Mouse (Mus musculus): ENCODE data around the gene Mpdu1.
"Not testable (repeated sequence)": the region's sequence is repeated elsewhere in the genome, so short reads cannot be mapped to it uniquely, and the experiment has no call there.

The Mpdu1 gene

GRCm38 (mm10) chr11:69662213-69662966 is at the start of gene Mpdu1:
Gene Mpdu1, minus strand, starts transcription at chr11:69662642.
- DNase-seq, result peak; percentile 97 to 99

- no peak for DNase-seq
Measured at GRCm38 (mm10) chr11:69711082-69711481, 48.6 kb upstream of the Mpdu1 start.

- no peak for DNase-seq
Measured at GRCm38 (mm10) chr11:69710470-69710869, 48.0 kb upstream of the Mpdu1 start.

- DNase-seq, result no peak
Measured at GRCm38 (mm10) chr11:69709554-69710446, 47.4 kb upstream of the Mpdu1 start.

GRCm38 (mm10) chr11:69708614-69709265 is 46.3 kb upstream of the Mpdu1 start:
- no peak for DNase-seq

GRCm38 (mm10) chr11:69707873-69708381 is 45.5 kb upstream of the Mpdu1 start:
- no peak for DNase-seq

DNA sequence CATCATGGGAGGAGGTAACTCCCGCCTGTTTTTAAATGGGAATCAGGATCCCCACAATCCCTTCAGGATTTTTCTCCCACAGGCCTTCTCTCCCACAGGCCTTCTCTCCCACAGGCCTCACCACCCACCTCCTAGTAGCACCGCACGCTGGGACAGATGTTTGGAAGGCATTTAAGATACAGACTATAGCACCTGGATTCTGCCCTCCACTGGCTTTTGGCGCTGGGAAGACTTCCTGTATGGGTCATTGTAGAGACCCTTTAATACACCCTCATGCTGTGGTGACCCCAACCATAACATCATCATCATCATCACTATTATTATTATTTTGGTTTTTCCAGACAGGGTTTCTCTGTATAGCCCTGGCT is 45.0 kb upstream of the Mpdu1 start:
- no peak for DNase-seq

DNA sequence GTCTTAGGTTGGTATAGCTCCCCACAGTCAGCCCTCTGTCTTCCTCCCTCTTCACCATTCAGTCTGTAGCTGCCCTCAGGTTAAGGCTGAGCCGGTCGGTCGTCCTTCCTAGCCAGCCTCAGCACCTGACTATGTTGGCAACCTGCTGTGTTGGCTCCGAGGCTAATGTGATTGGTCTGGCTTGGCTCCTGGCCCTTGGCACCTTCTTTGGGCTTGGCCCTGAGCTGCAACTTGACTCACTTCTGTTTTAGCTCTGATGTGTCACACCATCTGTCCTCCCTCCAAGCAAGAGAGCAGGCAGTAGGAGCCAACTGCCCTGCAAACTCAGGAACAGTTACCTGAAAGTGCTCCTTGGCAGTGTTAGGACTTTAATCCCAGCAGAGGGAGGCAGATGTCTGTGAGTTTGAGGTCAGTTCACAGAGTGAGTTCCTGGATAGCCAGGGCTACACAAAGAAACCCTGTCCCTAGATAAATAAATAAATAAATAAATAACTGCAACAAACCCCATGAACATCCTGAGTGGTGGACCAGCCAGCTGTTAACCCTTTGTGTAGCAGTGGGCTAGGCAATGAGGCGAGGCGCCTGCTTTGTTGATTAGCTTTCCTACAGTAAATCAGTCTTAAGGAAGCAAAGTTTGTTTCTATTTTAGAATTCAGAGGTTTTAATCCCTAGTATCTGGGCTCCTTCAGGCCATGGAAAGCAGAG is 44.5 kb upstream of the Mpdu1 start:
- DNase-seq, result peak in 1 of 2 experiments; percentile 41

DNA sequence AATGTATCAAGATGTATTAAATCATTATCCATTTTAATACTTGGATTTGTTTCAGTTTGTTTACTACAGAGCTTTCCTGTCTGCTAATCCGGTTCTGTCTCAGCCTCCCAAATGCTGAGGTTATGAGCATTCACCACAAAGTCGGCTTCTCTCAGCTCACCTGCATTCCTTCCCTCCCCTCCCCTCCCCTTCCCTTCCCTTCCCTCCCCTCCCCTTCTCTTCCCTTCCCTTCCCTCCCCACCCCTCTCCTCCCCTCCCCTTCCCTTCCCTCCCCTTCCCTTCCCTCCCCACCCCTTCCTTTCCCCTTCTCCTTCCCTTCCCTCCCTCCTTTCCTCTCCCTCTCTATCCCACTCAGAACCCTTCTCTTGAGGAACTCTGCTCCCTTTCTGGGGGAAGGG is 42.2 kb upstream of the Mpdu1 start:
- no peak for DNase-seq

DNA sequence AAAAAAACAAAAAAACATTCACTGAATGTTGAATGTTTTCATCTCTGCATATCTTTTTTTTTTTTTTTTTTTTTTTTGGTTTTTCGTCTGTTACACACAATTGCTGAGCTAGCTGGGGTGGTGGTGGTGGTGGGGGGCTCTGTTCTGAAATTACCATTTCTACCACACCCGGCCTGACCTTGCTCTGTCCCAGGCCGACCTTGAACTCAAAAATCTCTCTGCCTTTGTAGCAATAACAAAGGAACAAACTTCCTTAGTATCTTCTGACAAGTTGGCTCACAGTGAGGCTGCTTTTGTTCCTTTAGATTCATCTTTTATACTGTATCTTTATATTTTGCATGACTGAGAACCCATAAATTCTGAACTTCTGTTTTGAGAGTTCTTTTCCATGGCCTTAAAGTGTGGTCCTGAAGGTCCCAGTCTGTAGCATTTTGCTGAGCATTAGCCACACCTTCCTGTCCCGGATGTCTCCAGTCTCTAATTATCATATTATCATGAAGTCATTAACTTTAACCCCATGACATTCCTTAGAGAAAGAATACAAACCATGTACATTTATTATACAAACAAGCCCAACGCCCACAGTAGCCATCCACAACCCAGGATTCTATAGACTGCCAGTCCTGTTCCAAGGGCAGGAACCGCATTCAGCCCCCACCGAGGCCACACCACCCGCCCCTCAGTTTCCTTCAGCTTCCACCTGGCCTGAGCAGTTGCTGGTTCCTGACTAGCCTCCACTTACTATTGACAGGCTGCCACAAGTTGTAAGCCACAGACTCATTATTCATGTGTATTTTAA is 41.6 kb upstream of the Mpdu1 start:
- DNase-seq, result no peak

- not testable (repeated sequence) for DNase-seq
Measured at GRCm38 (mm10) chr11:69703381-69703780, 40.9 kb upstream of the Mpdu1 start.

GRCm38 (mm10) chr11:69702886-69703285 is 40.4 kb upstream of the Mpdu1 start:
- not testable (repeated sequence) for DNase-seq

DNA sequence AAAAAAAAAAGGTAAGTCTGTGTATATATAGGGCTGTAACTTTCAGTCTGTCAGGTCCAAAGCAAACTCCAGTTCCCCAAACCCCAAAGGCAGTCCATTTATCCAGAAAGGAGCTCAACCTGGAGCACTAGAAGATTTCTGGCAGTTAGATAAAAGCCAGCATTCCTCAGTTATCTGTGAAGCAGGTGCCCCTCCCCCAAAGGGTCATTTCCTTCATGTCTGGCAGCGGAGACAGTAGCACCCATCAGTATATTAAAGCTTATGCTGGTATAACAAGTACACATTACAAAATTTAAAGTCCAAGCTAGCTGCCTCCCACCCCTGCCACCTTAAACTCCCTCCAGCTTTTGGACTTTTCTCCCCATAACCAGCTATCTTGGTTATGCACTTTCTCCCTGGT is 37.2 kb upstream of the Mpdu1 start:
- DNase-seq, result no peak

DNA sequence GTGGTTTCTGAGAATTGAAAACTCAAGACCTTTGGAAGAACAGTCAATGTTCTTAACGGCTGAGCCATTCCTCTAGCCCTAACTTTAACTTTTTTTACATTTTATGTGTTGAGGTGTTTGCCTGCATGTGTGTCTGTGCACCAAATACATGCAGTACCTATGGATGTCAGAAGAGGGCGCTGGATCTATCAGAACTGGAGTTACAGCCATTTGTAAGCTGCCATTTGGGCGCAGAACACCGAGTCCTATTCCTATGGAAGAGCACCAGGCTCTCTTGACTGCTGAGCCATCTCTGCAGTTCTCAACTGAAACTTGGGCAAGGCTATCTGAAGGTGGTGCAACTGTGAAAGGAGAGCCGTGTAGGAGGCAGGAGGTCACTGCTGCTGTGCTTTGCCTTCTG is 36.1 kb upstream of the Mpdu1 start:
- DNase-seq, result no peak

DNA sequence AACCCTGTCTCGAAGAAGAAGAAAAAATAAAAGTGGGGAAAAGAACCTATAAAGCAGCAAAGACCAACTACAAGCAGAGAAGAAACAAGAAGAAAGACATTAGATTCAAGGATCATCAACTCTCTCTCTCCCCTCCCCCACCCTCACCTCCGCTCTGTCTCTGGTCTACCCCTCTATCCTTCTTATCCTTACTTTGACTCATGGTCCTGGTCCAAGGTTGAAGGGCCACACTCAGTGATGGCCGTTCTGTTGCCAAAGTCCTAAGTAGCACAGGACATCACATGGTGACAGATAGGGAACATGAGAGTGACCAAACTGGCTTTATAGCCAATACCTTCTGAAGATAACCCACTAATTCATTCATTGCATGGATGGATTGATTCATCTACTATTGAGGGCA is 35.0 kb upstream of the Mpdu1 start:
- DNase-seq, result no peak

DNA sequence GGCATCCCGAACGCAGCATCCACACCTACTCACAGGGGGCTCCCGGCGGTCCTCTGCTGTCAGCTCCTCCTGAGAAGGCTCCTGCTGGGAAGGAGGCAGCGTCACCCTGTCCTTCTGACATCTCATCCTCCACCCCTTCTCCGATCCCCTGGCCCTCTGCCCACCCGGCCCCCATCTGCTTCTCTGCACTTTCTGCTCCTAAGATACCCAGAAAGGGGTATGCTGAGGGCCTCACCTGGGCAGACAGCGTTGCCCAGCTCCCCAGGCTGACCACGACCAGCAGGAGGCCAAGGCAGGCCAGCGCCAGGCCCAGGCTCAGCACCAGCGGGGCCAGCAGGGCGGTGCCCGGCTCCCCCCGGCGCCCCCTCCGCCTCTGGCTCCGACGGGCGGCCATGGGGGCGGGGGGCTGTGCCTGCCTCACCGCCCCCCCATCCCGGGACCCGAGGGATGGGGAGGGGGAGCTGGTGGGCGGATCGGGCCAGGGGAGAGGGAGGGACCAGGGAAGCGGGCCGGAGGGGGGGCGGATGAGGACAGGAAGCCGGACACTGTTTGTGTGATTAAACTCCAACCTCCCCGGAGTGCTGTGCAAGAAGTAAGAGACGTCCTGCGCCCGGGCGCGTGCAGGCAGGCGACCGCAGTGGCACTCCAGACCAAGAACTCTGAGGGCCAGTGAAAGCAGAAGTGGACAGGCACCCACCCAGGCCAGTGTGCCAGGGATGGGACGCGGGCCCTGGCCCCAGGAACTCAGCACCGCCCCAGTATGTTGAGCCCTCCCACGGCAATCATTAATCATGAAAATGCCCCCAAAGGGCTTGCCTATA is 33.1 kb upstream of the Mpdu1 start, which contains the start of the genes Tnfsf12 and Tnfsfm13:
Gene Tnfsf12, minus strand, starts transcription at position 489 of the 821 bp plus-strand sequence.
Gene Tnfsfm13, minus strand, starts transcription at position 738 of the 821 bp plus-strand sequence.
- DNase-seq, result peak; percentile 87 to 90

DNA sequence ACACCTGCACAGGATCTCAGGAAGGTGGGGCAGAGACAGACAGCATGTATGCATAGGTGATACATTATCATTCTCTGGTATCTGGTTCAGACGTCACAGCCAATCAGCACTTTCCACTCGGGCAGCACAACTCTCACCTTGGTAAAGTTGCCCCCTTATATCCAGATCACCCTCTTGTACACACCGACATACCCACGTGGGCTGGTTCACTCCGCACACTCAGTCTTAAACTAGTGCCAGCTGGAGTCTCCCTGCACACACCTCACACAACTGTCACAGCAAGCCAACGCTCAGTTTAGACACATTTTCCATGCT is 32.6 kb upstream of the Mpdu1 start:
- no peak for DNase-seq

- no peak for DNase-seq
Measured at GRCm38 (mm10) chr11:69693421-69693965, 31.1 kb upstream of the Mpdu1 start.

- no peak for DNase-seq
Measured at GRCm38 (mm10) chr11:69692863-69693262, 30.4 kb upstream of the Mpdu1 start.

DNA sequence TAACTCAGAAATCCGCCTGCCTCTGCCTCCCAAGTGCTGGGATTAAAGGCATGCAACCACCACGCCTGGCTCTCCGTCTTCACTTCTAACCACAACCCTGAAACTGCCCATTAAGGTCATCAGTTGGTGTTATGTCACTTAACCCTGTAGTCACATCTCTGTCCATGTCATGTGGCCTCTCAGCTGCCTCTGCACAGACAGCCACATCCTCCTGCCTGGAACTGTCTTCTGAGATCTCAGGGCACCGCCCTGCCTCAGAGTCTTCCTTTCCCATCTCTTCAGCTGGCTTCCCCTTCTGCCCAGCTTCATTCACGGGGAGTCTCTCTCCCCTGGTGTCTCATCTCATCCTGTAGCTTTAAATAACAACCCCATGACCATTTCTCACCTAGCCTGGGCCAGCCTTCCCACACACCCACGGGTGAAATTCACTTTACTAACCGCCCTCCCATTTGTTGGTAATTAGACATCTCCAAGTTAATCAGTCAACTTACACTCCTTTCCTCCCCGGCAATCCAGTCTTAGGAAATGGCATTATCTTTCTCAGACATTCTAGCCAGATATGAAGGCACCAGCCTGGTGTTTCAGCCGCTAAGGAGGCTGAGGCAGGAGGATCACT is 29.9 kb upstream of the Mpdu1 start:
- peak; percentile 35 to 38 for DNase-seq
